Mouse (Mus musculus) midbrain, embryonic 15.5 days (tissue): Measurements from ENCODE around the gene Ddx11. TPM values are rescaled to one million over a fixed set of nuclear protein-coding genes. Genes with fewer than 3 reads are reported as not detected.
A peak's percentile ranks its signal among the peaks of the same experiment; 100 is the strongest.
"Not testable (repeated sequence)": the region's sequence is repeated elsewhere in the genome, so short reads cannot be mapped to it uniquely, and the experiment has no call there.

Experiments used
- ATAC-seq: fragments of 200-750 bp; cut with Nextera tagmentation; replicated peaks from 2 replicates; pipeline ENCODE4 v1.8.0; 2017; ENCODE audit warnings: moderate TSS enrichment
- H3K27ac ChIP-seq: fragments of 300-500 bp; sonication (generic); 2 replicates; pipeline ENCODE4 v1.5.1; 2015; ENCODE audit warnings: mild to moderate bottlenecking, inconsistent platforms
- H3K27me3 ChIP-seq: fragments of 300-500 bp; sonication (generic); replicated peaks from 2 replicates; pipeline ENCODE4 v1.6.1; 2015; ENCODE audit warnings: inconsistent platforms
- H3K36me3 ChIP-seq: fragments of 300-500 bp; sonication (generic); replicated peaks from 2 replicates; pipeline ENCODE4 v1.6.1; 2015; ENCODE audit warnings: inconsistent platforms
- H3K4me1 ChIP-seq: fragments of 300-500 bp; sonication (generic); 2 replicates; pipeline ENCODE4 v1.6.1; 2015; ENCODE audit warnings: inconsistent platforms
- H3K4me2 ChIP-seq: fragments of 300-500 bp; sonication (generic); 2 replicates; pipeline ENCODE4 v1.6.1; 2015; ENCODE audit warnings: inconsistent platforms, mild to moderate bottlenecking, moderate library complexity
- H3K4me3 ChIP-seq: fragments of 300-500 bp; sonication (generic); 2 replicates; pipeline ENCODE4 v1.5.1; 2015; ENCODE audit warnings: mild to moderate bottlenecking, inconsistent platforms
- H3K9ac ChIP-seq: fragments of 300-500 bp; sonication (generic); 2 replicates; pipeline ENCODE4 v1.6.1; 2015; ENCODE audit warnings: mild to moderate bottlenecking, inconsistent platforms
- H3K9me3 ChIP-seq: fragments of 300-500 bp; sonication (generic); 2 replicates; pipeline ENCODE4 v1.6.1; 2016; ENCODE audit warnings: inconsistent platforms
- WGBS: fragments of 180-500 bp; shearing (Covaris S2); methylation state at CpG from one replicate; pipeline ENCODE4 v1.1.7; 2015; ENCODE audit warnings: mixed read lengths; 5-methylcytosine and 5-hydroxymethylcytosine counted together
- polyA plus RNA-seq: library from polyadenylated mRNA; unstranded; fragments of >200 nt; fragmentation: Nextera tagmentation; extraction: Ambion mirVana; gene quantifications from 2 replicates; pipeline ENCODE4 v1.2.1, GENCODE M21; 2015

The Ddx11 gene
- polyA plus RNA-seq, 1 experiment from 2014 or later, result 6.0 TPM

DNA sequence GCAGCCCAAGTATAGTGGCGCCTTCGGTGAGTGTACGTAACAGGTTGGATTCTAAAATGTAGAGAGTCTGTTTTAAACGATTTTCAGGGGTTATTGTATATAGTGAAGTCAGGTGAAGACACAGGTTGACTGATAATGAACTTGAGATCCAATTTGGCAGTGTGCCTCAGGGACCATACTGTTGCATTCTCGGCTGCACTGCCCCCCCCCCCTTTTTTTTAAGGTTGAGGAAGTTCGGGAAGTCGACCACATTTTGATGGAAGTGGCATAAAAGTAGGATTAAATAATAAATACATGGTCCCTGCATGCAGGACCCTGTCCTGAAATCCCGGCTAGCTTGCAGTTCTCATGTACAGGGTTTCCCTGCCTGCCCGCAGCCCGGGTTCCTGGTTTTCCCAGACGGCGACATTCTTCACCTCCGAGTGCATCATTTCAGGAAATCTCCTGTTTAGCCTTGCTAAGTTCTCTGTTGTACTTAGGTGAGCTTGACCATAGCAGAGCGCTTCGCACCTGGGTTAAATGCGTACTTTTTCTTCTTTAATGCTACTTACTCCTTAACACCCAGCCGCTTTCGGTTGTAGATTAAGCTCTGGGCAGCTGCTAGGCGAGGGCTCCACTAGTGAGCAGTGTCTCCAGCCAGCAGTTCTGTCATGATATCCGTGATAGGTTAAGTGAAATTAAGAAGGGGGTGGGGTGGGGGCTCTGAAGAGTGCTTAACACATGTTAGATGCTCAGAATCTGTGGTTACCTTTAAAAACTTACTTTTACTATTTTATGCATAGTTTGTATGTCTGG, 693 bp downstream of the Ddx11 start:
- Histone ChIP-seq H3K9me3 (no peaks in the 10 kb centered on the region), H3K27ac (peak overlapping the region; percentile 48; the same call in 1 of the 2 replicates), H3K9ac (peak overlapping the region; percentile 84), H3K36me3 (peaks cover 10% of the 10 kb centered on the region; the same call in 1 of the 2 replicates), H3K4me2 (peak overlapping the region; percentile 82), H3K4me3 (peak overlapping the region; percentile 94), H3K27me3 (no peaks in the 10 kb centered on the region), H3K4me1 (peaks cover 8% of the 10 kb centered on the region)
- peak; percentile 24 for ATAC-seq
- 1% methylated on average over 20 of the region's 20 CpGs for WGBS

DNA sequence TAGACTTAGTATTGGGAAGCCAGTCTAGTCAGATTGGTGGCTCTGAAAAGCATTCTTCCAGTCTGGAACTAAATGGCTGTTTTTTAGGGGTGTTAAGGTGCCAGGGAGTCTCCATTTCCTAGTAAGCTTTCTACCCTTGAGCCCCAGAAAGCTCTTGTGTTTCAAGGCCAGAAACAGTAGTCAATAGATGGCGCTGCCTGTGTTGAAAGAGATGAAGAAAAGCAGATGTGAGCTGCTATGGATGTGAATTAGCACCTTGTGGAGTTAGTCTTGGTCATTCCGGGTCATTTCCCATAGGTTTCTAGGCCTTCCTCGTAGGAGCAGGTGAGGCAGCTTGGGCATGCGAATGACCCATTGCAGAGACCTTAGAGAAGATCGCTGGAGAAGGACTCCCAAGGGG, 1.9 kb downstream of the Ddx11 start:
- 66% methylated on average over 5 of the region's 5 CpGs for WGBS
- no peak overlapping the region for H3K4me2 ChIP-seq
- no peaks in the 10 kb centered on the region for H3K36me3 ChIP-seq
- H3K27me3 ChIP-seq, result no peaks in the 10 kb centered on the region
- H3K4me1 ChIP-seq, result peaks cover 8% of the 10 kb centered on the region
- ATAC-seq, result no peak
- no peaks in the 10 kb centered on the region for H3K9me3 ChIP-seq
- no peak overlapping the region for H3K4me3 ChIP-seq
- H3K9ac ChIP-seq, result no peak overlapping the region
- no peak overlapping the region for H3K27ac ChIP-seq

- H3K27me3 ChIP-seq, result no peaks in the 10 kb centered on the region
- H3K4me2 ChIP-seq, result no peak overlapping the region
- no peak overlapping the region for H3K9ac ChIP-seq
- H3K9me3 ChIP-seq, result no peaks in the 10 kb centered on the region
- ATAC-seq, result no peak
- H3K27ac ChIP-seq, result no peak overlapping the region
- WGBS, result 90% methylated on average over 9 of the region's 9 CpGs
- no peaks in the 10 kb centered on the region for H3K36me3 ChIP-seq
- H3K4me1 ChIP-seq, result no peaks in the 10 kb centered on the region
- no peak overlapping the region for H3K4me3 ChIP-seq
These were observed 7.1 kb downstream of the Ddx11 start for GRCm38 (mm10) chr17:66130371-66130770.

GRCm38 (mm10) chr17:66131212-66131611, 7.9 kb downstream of the Ddx11 start:
- ATAC-seq, result no peak
- H3K4me3 ChIP-seq, result no peak overlapping the region
- no peak overlapping the region for H3K4me2 ChIP-seq
- H3K9ac ChIP-seq, result no peak overlapping the region
- no peaks in the 10 kb centered on the region for H3K9me3 ChIP-seq
- no peaks in the 10 kb centered on the region for H3K36me3 ChIP-seq
- H3K27me3 ChIP-seq, result no peaks in the 10 kb centered on the region
- no peak overlapping the region for H3K27ac ChIP-seq
- WGBS, result over 99% methylated on average over 4 of the region's 4 CpGs
- H3K4me1 ChIP-seq, result no peaks in the 10 kb centered on the region

DNA sequence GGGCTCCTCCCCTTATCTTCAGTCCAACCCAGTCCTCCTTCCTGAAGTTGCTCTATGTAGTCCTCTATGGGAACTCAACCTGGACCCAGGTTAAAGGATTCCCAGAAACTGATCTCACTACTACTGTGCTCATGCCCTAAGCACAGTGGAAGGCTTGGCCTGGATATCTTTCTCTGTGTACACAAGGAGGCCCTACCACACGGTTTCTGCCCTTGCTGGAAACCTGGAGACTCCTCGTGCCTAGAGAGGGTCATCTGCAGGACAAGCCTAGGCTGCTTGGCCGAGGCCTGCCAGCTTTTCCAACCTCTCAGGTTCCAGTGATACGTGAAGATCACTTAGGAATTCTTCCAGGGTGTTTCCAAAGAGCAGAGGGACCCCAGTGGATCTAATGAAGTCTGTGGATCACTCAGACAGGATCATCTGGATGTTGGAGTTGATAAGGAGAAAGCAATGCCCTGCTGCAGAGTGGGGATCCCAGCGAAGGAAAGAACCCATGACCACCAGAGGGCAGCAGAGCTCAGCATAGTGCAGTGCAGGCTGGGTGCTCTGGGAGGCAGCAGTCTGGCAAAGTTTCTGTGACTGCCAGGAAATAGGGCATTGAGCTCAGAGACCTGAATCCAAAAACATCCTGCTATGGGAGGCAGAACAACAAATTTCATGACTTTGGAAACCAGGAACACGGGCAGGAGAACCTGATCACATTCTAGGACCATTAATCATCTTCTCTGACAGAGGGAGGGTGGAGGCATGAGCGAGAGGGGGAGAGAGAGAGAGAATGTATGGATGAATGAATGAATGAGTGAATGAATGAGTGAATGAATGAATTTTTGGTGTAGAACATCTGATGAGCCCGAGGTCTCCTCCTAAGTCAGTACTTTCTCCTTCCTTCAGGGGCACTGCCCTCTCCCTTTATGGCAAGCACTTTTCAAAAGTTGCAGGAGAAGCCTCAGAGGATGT, 29.7 kb downstream of the Ddx11 start:
- H3K4me1 ChIP-seq, H3K36me3 ChIP-seq, H3K4me3 ChIP-seq, H3K9ac ChIP-seq, H3K27ac ChIP-seq, H3K9me3 ChIP-seq, H3K4me2 ChIP-seq, H3K27me3 ChIP-seq: not testable (repeated sequence)
- WGBS, result 79% methylated on average over 6 of the region's 8 CpGs
- peak; percentile 81 for ATAC-seq

- H3K4me2 ChIP-seq, H3K27ac ChIP-seq, H3K9me3 ChIP-seq, H3K4me3 ChIP-seq, H3K36me3 ChIP-seq, H3K27me3 ChIP-seq, H3K4me1 ChIP-seq, H3K9ac ChIP-seq: not testable (repeated sequence)
- 0 out of 2 replicates have a peak, but pooled peaks have one; percentile 37 for ATAC-seq
- WGBS, result 82% methylated on average over 4 of the region's 4 CpGs
These were observed 30.6 kb downstream of the Ddx11 start for GRCm38 (mm10) chr17:66153735-66154423.

DNA sequence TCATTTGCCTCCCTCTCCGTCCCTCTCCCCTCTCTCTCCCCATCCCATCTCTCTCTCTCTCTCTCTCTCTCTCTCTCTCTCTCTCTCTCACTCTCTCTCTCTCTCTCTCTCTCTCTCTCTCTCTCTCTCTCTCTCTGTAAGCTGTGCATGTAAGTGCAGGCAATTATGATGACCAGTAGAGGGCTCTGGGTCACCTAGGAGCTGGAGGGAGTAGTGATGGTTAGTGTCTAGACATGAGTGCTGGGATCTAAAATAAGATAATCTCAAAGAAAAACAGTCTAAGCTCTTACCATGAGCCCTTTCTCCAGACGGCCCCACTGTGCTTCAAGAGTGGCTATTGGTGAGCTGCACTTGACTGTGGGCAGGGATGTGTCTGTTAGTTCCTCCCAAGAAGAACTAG, 31.6 kb downstream of the Ddx11 start:
- no peak for ATAC-seq
- no peaks in the 10 kb centered on the region for H3K9me3 ChIP-seq
- 68% methylated on average over 2 of the region's 2 CpGs for WGBS
- no peak overlapping the region for H3K9ac ChIP-seq
- no peak overlapping the region for H3K27ac ChIP-seq
- H3K4me2 ChIP-seq, result no peak overlapping the region
- H3K36me3 ChIP-seq, result no peaks in the 10 kb centered on the region
- no peaks in the 10 kb centered on the region for H3K27me3 ChIP-seq
- no peak overlapping the region for H3K4me3 ChIP-seq
- H3K4me1 ChIP-seq, result no peaks in the 10 kb centered on the region

DNA sequence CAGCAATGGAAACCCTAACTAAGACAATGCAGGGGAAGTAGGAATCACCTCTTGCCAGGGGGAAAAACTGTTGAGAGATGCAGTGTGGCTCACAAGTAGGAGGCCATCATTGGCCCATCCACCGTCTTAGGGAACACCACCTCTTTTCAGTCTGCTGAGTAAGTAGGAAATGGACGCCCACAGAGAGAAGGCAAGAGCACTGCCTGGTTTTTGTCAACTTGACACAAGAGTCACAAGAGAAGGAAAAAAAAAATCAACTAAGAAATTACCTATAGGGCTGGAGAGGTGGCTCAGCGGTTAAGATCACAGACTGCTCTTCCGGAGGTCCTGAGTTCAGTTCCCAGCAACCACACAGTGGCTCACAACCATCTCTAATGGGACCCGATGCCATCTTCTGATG, 35.0 kb downstream of the Ddx11 start:
- Histone ChIP-seq H3K9ac (no peak overlapping the region), H3K4me2 (no peak overlapping the region)
- 91% methylated on average over 5 of the region's 5 CpGs for WGBS

GRCm38 (mm10) chr17:66167141-66167540, 43.8 kb downstream of the Ddx11 start:
- H3K9me3 ChIP-seq, H3K27me3 ChIP-seq, H3K4me1 ChIP-seq, ATAC-seq, H3K4me2 ChIP-seq, H3K9ac ChIP-seq, H3K36me3 ChIP-seq, H3K27ac ChIP-seq, H3K4me3 ChIP-seq: not testable (repeated sequence)
- WGBS, result 96% methylated on average over 5 of the region's 5 CpGs

More for the DNA sequence above, 35.0 kb downstream of the Ddx11 start:
- Histone ChIP-seq H3K4me3 (no peak overlapping the region), H3K4me1 (no peaks in the 10 kb centered on the region), H3K27me3 (no peaks in the 10 kb centered on the region), H3K9me3 (no peaks in the 10 kb centered on the region), H3K36me3 (no peaks in the 10 kb centered on the region), H3K27ac (no peak overlapping the region)
- no peak for ATAC-seq

DNA sequence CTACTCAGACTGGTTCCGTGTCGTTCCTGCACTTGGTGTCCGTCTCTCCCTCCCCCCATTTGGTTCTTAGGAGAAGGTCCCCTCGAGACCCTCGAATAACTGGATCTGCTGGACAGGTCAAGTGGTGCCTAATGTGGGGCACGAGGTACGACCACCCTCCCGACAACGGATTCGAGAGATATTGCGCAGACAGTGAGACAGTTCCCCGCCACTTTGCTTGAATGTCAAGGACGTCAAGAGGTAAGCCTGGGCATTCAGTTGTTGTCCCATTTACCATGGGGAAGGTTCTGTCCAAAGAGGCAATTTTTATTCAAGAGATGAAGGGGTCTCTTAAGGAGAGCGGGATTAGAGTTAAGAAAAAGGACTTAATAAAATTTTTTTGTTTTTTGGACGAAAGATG, 47.7 kb downstream of the Ddx11 start:
- 93% methylated on average over 15 of the region's 15 CpGs for WGBS
- not testable (repeated sequence) for ATAC-seq, H3K9me3 ChIP-seq, H3K9ac ChIP-seq, H3K4me2 ChIP-seq, H3K36me3 ChIP-seq, H3K4me3 ChIP-seq, H3K27me3 ChIP-seq, H3K27ac ChIP-seq, H3K4me1 ChIP-seq

DNA sequence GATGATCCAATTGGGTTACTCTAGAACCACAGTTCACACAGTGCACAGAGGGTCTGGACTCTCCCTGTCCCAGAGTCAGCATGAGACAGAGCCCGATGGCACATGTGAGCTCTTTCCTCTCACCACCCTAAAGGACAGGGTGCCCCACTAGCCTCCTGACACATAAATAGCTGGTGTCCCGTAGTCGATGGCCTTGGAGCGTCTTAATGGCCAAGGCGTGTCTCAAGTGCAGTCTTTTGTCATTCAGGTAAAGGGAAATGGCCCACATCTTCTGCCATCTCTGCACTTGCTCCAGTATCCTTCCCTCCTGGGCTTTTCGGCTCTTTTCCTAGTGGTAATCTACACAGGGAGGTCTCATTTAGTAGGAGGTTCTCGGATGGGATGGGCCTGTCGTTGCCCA, 67.3 kb downstream of the Ddx11 start:
- Histone ChIP-seq H3K27ac (no peak overlapping the region), H3K4me1 (no peaks in the 10 kb centered on the region), H3K9ac (no peak overlapping the region), H3K27me3 (no peaks in the 10 kb centered on the region), H3K4me3 (no peak overlapping the region), H3K9me3 (no peaks in the 10 kb centered on the region), H3K36me3 (no peaks in the 10 kb centered on the region), H3K4me2 (no peak overlapping the region)
- no peak for ATAC-seq
- 90% methylated on average over 8 of the region's 8 CpGs for WGBS

GRCm38 (mm10) chr17:66197041-66197440, 73.7 kb downstream of the Ddx11 start:
- WGBS, result 58% methylated on average over 3 of the region's 3 CpGs
- no peak for ATAC-seq
- no peaks in the 10 kb centered on the region for H3K4me1 ChIP-seq

More at GRCm38 (mm10) chr17:66197041-66197440, 73.7 kb downstream of the Ddx11 start:
- H3K4me2 ChIP-seq, result no peak overlapping the region
- no peak overlapping the region for H3K4me3 ChIP-seq
- no peaks in the 10 kb centered on the region for H3K36me3 ChIP-seq
- no peak overlapping the region for H3K9ac ChIP-seq
- H3K27me3 ChIP-seq, result no peaks in the 10 kb centered on the region
- no peak overlapping the region for H3K27ac ChIP-seq
- no peaks in the 10 kb centered on the region for H3K9me3 ChIP-seq
